Mouse (Mus musculus): ENCODE results near the gene Adcy9. TPM values are rescaled to one million over a fixed set of nuclear protein-coding genes. Genes with fewer than 3 reads are reported as not detected.

Adcy9 gene
- polyA plus RNA-seq, 1 experiment from 2014 or later = 1.3 TPM

DNA sequence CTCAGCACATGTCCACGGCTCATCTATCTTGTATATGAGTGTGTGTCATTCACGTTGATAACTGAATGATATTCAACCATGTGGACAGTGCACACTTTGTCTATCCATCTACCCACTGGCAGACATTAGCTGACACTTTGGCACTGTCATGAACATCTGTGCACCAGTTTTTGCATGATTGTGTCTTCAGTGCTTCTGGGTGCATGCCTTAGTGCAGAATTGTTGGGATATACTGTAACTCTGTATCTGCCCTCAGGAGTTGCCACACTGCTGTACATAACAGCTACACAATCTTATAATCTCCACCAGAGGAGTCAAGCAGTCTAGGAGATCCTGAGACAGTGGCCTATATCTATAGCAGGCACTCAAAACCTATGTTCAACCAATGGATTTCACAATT, 21.5 kb downstream of the Adcy9 start:
- ATAC-seq (ENCODE audit: low FRiP score) = no peak

GRCm38 (mm10) chr16:4397636-4398035, 22.7 kb downstream of the Adcy9 start:
- peak; percentile 53 for DNase-seq (ENCODE audit: low spot score, missing footprints)
- Histone ChIP-seq H3K27ac (ENCODE audit: low read depth, low read length) (no peak overlapping the region), H3K4me1 (ENCODE audit: control insufficient read depth, insufficient read depth, low read length) (no peaks in the 10 kb centered on the region), H3K4me3 (ENCODE audit: low read depth, low read length) (no peak overlapping the region), H3K36me3 (ENCODE audit: control insufficient read depth, insufficient read depth, low read length) (no peaks in the 10 kb centered on the region), H3K27me3 (ENCODE audit: control insufficient read depth, insufficient read depth, low read length) (no peaks in the 10 kb centered on the region), H3K4me2 (no peak overlapping the region), H3K9ac (ENCODE audit: low read length) (no peak overlapping the region), H3K9me3 (ENCODE audit: control insufficient read depth, low read length) (no peaks in the 10 kb centered on the region)
- 88% methylated on average over 7 of the region's 7 CpGs for WGBS
- no peak for ATAC-seq (ENCODE audit: low FRiP score)

More for the DNA sequence above, 21.5 kb downstream of the Adcy9 start:
- Histone ChIP-seq H3K4me1 (ENCODE audit: control insufficient read depth, insufficient read depth, low read length) (no peaks in the 10 kb centered on the region), H3K9ac (ENCODE audit: low read length) (no peak overlapping the region), H3K27ac (ENCODE audit: low read depth, low read length) (no peak overlapping the region), H3K4me2 (no peak overlapping the region), H3K4me3 (ENCODE audit: low read depth, low read length) (no peak overlapping the region), H3K27me3 (ENCODE audit: control insufficient read depth, insufficient read depth, low read length) (no peaks in the 10 kb centered on the region), H3K9me3 (ENCODE audit: control insufficient read depth, low read length) (no peaks in the 10 kb centered on the region), H3K36me3 (ENCODE audit: control insufficient read depth, insufficient read depth, low read length) (no peaks in the 10 kb centered on the region)
- 84% methylated on average over 2 of the region's 2 CpGs for WGBS
- no peak for DNase-seq (ENCODE audit: low spot score, missing footprints)

DNA sequence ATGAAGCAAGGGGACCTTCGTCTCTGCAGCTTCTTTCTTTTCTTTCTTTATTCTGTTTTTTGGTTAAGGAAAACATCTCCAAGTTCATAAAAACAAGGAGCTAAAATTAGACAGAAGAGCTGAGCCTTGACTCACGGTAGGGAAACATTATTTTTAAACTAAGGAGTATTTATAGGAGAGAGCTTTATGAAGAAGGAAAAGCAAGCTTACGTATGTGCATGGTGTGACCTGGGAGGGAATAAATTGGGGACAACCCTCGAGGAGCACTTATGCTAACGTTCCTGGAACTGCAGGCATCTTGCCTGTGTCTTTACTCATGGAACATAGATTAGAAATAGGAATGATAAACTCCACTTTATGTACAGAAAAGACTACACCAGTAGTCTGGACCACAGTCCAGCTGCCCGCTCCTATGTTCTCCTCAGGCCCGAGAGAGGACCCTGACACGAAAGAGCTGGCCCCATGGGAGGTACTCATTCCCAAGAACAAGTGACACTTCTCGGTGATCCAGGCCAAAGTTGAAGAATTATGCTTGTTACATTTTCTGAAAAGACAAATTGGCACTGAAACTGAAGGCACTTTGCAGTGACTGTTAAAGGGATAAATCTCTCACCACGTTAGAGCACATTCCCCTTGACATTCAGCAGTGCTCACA, 24.5 kb downstream of the Adcy9 start:
- no peaks in the 10 kb centered on the region for H3K9me3 ChIP-seq (ENCODE audit: control insufficient read depth, low read length)
- no peak overlapping the region for H3K4me2 ChIP-seq
- no peak overlapping the region for H3K4me3 ChIP-seq (ENCODE audit: low read depth, low read length)
- H3K27ac ChIP-seq (ENCODE audit: low read depth, low read length) = no peak overlapping the region
- DNase-seq (ENCODE audit: low spot score, missing footprints) = peak; percentile 31
- 78% methylated on average over 10 of the region's 10 CpGs for WGBS
- no peak overlapping the region for H3K9ac ChIP-seq (ENCODE audit: low read length)
- no peak for ATAC-seq (ENCODE audit: low FRiP score)
- no peaks in the 10 kb centered on the region for H3K36me3 ChIP-seq (ENCODE audit: control insufficient read depth, insufficient read depth, low read length)
- H3K4me1 ChIP-seq (ENCODE audit: control insufficient read depth, insufficient read depth, low read length) = no peaks in the 10 kb centered on the region
- no peaks in the 10 kb centered on the region for H3K27me3 ChIP-seq (ENCODE audit: control insufficient read depth, insufficient read depth, low read length)

DNA sequence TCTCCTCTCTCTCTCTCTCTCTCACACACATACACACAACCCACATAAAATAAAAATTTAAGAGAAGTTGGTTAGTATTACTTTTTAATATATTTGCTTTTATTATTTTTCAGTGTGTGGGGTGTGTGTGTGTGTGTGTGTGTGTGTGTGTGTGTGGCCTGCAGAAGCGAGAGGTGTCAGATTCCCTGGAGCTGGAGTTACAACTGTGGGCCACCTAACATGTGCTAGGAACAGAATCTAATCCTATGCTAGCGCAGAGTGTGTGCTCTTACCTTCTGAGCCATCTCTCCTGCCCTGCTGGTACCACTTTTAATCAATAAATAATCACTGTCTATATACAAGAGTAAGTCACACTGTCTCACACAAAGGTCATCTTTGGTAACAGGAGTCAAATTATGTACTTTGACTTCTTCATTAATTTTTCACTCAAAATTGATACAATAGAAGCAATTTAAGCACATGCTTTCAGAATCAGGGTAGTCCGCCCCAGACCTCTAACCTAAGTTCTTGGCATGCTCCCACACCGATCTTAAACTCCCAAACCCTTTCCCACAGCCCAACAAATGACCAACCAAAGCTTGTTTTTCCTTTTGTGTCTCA, 25.2 kb downstream of the Adcy9 start:
- ATAC-seq (ENCODE audit: low FRiP score) (no peak), DNase-seq (ENCODE audit: low spot score, missing footprints) (peak; percentile 2)
- WGBS = 85% methylated on average over 4 of the region's 4 CpGs
- Histone ChIP-seq H3K36me3 (ENCODE audit: control insufficient read depth, insufficient read depth, low read length) (no peaks in the 10 kb centered on the region), H3K27me3 (ENCODE audit: control insufficient read depth, insufficient read depth, low read length) (no peaks in the 10 kb centered on the region), H3K4me1 (ENCODE audit: control insufficient read depth, insufficient read depth, low read length) (no peaks in the 10 kb centered on the region), H3K9ac (ENCODE audit: low read length) (no peak overlapping the region), H3K9me3 (ENCODE audit: control insufficient read depth, low read length) (no peaks in the 10 kb centered on the region), H3K4me2 (no peak overlapping the region), H3K27ac (ENCODE audit: low read depth, low read length) (no peak overlapping the region), H3K4me3 (ENCODE audit: low read depth, low read length) (no peak overlapping the region)

DNA sequence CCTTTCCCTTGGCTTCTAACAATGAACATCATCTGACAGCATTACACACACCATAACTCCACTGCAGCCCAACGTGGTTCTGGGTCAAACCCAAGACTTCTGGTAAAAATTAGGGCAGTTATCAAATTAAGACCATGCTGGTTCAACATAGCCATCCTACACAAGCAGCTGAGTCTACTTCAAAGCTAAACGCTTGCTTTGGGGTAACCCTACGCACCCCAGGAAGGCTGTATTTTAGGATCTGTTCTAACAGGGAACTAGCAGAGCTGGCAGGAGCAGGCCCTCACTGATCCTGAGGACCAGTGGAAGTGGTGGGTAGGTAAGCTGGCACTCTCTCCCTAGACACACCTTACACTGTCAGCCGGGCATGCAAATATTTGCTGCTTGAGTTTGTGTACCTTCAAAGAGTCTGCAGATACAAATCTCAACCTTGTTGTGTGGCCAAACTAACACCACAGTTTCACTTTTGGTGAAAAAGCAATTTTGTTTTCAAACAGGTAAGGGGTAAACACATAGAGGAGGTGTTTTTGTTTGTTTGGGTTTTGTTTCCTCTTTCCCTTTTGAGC, 36.7 kb downstream of the Adcy9 start:
- Histone ChIP-seq H3K4me3 (ENCODE audit: low read depth, low read length) (no peak overlapping the region), H3K4me2 (no peak overlapping the region), H3K9me3 (ENCODE audit: control insufficient read depth, low read length) (no peaks in the 10 kb centered on the region), H3K27me3 (ENCODE audit: control insufficient read depth, insufficient read depth, low read length) (no peaks in the 10 kb centered on the region), H3K9ac (ENCODE audit: low read length) (no peak overlapping the region), H3K27ac (ENCODE audit: low read depth, low read length) (no peak overlapping the region), H3K4me1 (ENCODE audit: control insufficient read depth, insufficient read depth, low read length) (no peaks in the 10 kb centered on the region), H3K36me3 (ENCODE audit: control insufficient read depth, insufficient read depth, low read length) (no peaks in the 10 kb centered on the region)
- WGBS = 73% methylated on average over 4 of the region's 4 CpGs
- ATAC-seq (ENCODE audit: low FRiP score) = no peak
- peak; percentile 67 for DNase-seq (ENCODE audit: low spot score, missing footprints)

DNA sequence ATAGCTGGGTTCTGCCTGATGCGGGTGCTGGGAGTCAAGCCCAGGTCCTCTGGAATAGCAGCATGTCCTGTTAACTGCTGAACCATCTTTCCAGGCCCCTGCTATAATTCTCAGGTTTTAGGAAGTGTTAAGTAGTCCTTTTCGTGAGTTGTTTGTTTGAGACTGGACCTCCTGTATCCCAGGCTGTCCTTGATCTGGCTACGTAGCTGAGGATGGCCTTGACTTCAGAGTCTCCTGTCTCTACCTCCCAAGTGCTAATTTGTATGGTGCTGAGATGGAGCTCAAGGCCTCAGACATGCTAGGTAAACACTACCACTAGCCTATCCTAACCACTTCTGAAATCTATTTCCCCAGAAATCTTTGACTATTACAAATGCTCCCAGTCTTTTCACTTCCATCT, 37.9 kb downstream of the Adcy9 start:
- 91% methylated on average over 3 of the region's 3 CpGs for WGBS
- Histone ChIP-seq H3K36me3 (ENCODE audit: control insufficient read depth, insufficient read depth, low read length) (no peaks in the 10 kb centered on the region), H3K4me2 (no peak overlapping the region), H3K4me3 (ENCODE audit: low read depth, low read length) (no peak overlapping the region), H3K4me1 (ENCODE audit: control insufficient read depth, insufficient read depth, low read length) (no peaks in the 10 kb centered on the region), H3K9me3 (ENCODE audit: control insufficient read depth, low read length) (no peaks in the 10 kb centered on the region), H3K9ac (ENCODE audit: low read length) (no peak overlapping the region), H3K27ac (ENCODE audit: low read depth, low read length) (no peak overlapping the region), H3K27me3 (ENCODE audit: control insufficient read depth, insufficient read depth, low read length) (no peaks in the 10 kb centered on the region)
- DNase-seq (ENCODE audit: low spot score, missing footprints) (peak; percentile 51), ATAC-seq (ENCODE audit: low FRiP score) (no peak)

GRCm38 (mm10) chr16:4381487-4381886, 38.8 kb downstream of the Adcy9 start:
- H3K27ac ChIP-seq (ENCODE audit: low read depth, low read length) = no peak overlapping the region
- H3K4me2 ChIP-seq = no peak overlapping the region
- no peaks in the 10 kb centered on the region for H3K4me1 ChIP-seq (ENCODE audit: control insufficient read depth, insufficient read depth, low read length)
- H3K9ac ChIP-seq (ENCODE audit: low read length) = no peak overlapping the region
- H3K9me3 ChIP-seq (ENCODE audit: control insufficient read depth, low read length) = no peaks in the 10 kb centered on the region
- no peaks in the 10 kb centered on the region for H3K36me3 ChIP-seq (ENCODE audit: control insufficient read depth, insufficient read depth, low read length)
- no peaks in the 10 kb centered on the region for H3K27me3 ChIP-seq (ENCODE audit: control insufficient read depth, insufficient read depth, low read length)
- DNase-seq (ENCODE audit: low spot score, missing footprints) = peak; percentile 75
- no peak overlapping the region for H3K4me3 ChIP-seq (ENCODE audit: low read depth, low read length)
- ATAC-seq (ENCODE audit: low FRiP score) = no peak
- 88% methylated on average over 4 of the region's 4 CpGs for WGBS

DNA sequence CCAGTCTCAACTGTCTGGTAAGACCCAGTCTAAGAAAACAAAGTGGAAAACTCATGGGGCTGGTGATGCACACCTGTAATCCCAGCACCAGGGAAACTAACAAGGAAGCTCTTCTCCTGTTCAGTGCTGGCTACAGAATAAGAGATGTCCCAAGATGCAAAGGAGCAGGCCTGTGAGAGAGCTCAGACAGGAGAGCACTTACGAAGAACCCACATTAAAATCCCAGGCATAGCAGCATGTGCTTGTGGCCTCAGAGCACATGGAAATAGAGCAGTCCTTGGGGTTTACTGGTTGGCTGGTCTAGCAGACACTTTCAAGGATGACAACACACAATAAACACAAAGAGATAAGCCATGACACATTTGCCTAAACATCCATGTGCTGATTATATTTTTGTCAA, 41.5 kb downstream of the Adcy9 start:
- no peaks in the 10 kb centered on the region for H3K27me3 ChIP-seq (ENCODE audit: control insufficient read depth, insufficient read depth, low read length)
- no peak overlapping the region for H3K27ac ChIP-seq (ENCODE audit: low read depth, low read length)
- H3K4me2 ChIP-seq = no peak overlapping the region
- H3K36me3 ChIP-seq (ENCODE audit: control insufficient read depth, insufficient read depth, low read length) = no peaks in the 10 kb centered on the region
- ATAC-seq (ENCODE audit: low FRiP score) (no peak), DNase-seq (ENCODE audit: low spot score, missing footprints) (peak; percentile 45)
- no peaks in the 10 kb centered on the region for H3K4me1 ChIP-seq (ENCODE audit: control insufficient read depth, insufficient read depth, low read length)
- H3K9ac ChIP-seq (ENCODE audit: low read length) = no peak overlapping the region
- H3K4me3 ChIP-seq (ENCODE audit: low read depth, low read length) = no peak overlapping the region
- 87% methylated on average over 1 of the region's 1 CpGs for WGBS
- H3K9me3 ChIP-seq (ENCODE audit: control insufficient read depth, low read length) = no peaks in the 10 kb centered on the region

DNA sequence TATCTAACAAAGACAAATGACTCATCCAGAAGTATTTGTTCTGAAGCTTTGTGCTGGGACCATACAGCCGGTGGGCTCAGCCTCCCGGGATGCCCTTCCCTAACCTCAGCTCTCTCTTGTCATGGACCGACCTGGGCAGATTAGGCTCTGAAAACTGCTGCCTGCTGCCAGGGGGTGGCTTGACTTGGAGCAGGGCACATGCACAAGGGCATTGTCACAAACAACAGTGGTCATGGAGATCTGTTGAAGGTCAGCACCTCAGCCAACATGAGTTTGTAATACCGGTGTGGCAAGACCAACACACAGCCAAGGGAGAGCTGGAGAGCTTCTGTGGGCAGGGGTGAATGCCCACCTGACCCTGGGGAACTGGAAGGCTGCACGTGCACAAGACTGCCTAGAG, 42.7 kb downstream of the Adcy9 start:
- Histone ChIP-seq H3K4me1 (ENCODE audit: control insufficient read depth, insufficient read depth, low read length) (no peaks in the 10 kb centered on the region), H3K4me3 (ENCODE audit: low read depth, low read length) (no peak overlapping the region), H3K9ac (ENCODE audit: low read length) (no peak overlapping the region), H3K36me3 (ENCODE audit: control insufficient read depth, insufficient read depth, low read length) (no peaks in the 10 kb centered on the region), H3K27ac (ENCODE audit: low read depth, low read length) (no peak overlapping the region), H3K4me2 (no peak overlapping the region), H3K27me3 (ENCODE audit: control insufficient read depth, insufficient read depth, low read length) (no peaks in the 10 kb centered on the region), H3K9me3 (ENCODE audit: control insufficient read depth, low read length) (no peaks in the 10 kb centered on the region)
- no peak for ATAC-seq (ENCODE audit: low FRiP score)
- 76% methylated on average over 5 of the region's 5 CpGs for WGBS
- DNase-seq (ENCODE audit: low spot score, missing footprints) = peak; percentile 31
